In the genomic region with DNA sequence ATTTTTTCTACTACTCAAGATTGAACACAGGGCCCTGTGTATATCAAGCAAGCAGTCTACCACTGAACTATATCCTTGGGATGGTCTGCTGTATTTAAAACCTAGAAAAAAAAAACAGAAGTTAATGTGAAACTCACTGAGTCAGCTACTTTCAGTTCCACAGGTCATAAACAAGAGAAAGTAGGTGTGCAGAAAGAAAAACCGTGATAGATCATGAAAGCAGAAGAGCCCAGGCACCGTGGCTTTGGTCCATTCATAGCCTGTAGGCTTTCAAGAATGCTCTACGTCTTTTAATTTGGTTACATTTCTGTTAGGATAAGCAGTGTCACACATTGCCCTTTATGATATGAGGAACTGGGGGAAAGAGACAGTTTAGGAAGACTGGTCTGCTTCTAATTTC, we compare ENCODE assay signal across 25 mouse cellular contexts. TPM values are rescaled to one million over a fixed set of nuclear protein-coding genes. Genes with fewer than 3 reads are reported as not detected.
DNase-seq lines count a peak whose midpoint lies in the region; ATAC-seq and TF ChIP-seq lines count a peak whose summit lies in the region.
"Had no signal": no experiment of that assay in that cellular context is flagged by ENCODE, and none has a peak within 500 bp of the region (broad histone marks: within the 10 kb centered on the region; RNA-seq: fewer than 3 reads in every experiment).

No protein-coding gene starts in this region.

- no peak overlapping the region for H3K9ac ChIP-seq in CH12.LX (ENCODE audit: insufficient read depth, low read depth)
- no peak overlapping the region for H3K9ac ChIP-seq in forebrain, embryonic 14.5 days (ENCODE audit: low read length)
- H3K9ac ChIP-seq: embryonic facial prominence, embryonic 15.5 days; forebrain, embryonic 12.5 days; hindbrain, embryonic 14.5 days; lung, embryonic 15.5 days; neural tube, embryonic 15.5 days had no signal

- no peak overlapping the region for H3K4me2 ChIP-seq in CH12.LX (ENCODE audit: insufficient read depth, low read depth, poor library complexity, severe bottlenecking)
- H3K4me2 ChIP-seq in forebrain, embryonic 14.5 days (ENCODE audit: low read length), result no peak overlapping the region
- H3K4me2 ChIP-seq: embryonic facial prominence, embryonic 15.5 days; forebrain, embryonic 12.5 days; hindbrain, embryonic 14.5 days; lung, embryonic 15.5 days; neural tube, embryonic 15.5 days had no signal

- H3K79me2 ChIP-seq in CH12.LX (replicated peaks; ENCODE audit: control insufficient read depth, extremely low read depth, insufficient read depth, poor library complexity, severe bottlenecking), result no peaks in the 10 kb centered on the region
- H3K79me2 ChIP-seq in macrophage (ENCODE audit: inconsistent target), result no peaks in the 10 kb centered on the region

- H3K27ac ChIP-seq in CH12.LX (ENCODE audit: insufficient read depth, low read depth) (no peak overlapping the region), macrophage (peak overlapping the region; percentile 33; the same call in 1 of the 2 replicates)
- no peak overlapping the region for H3K27ac ChIP-seq in forebrain, embryonic 14.5 days (ENCODE audit: low read depth, low read length)
- H3K27ac ChIP-seq: embryonic facial prominence, embryonic 10.5 days; embryonic facial prominence, embryonic 15.5 days; forebrain, embryonic 12.5 days; hindbrain, embryonic 14.5 days; lung, embryonic 15.5 days; neural tube, embryonic 15.5 days had no signal

- no peak for TF ChIP-seq POLR2A in CH12.LX (IDR thresholded peaks at IDR 0.05; ENCODE audit: low read depth, low read length)

- ATAC-seq in forebrain, embryonic 14.5 days, result no peak
- ATAC-seq: Patski had no signal

- H3K36me3 ChIP-seq in CH12.LX (replicated peaks in 1 of 2; ENCODE audit: control insufficient read depth in 1 of 2, insufficient read depth in 1 of 2, low read length in 1 of 2) (no peaks in the 10 kb centered on the region), macrophage (ENCODE audit: inconsistent target) (no peaks in the 10 kb centered on the region)
- H3K36me3 ChIP-seq in forebrain, embryonic 14.5 days (ENCODE audit: control insufficient read depth, insufficient read depth, low read length), result no peaks in the 10 kb centered on the region
- H3K36me3 ChIP-seq: embryonic facial prominence, embryonic 10.5 days; embryonic facial prominence, embryonic 15.5 days; forebrain, embryonic 12.5 days; G1E; lung, embryonic 15.5 days; neural tube, embryonic 15.5 days had no signal

- WGBS in macrophage (ENCODE audit: missing documents), result 7% methylated on average over 3 of the region's 3 CpGs
- 87% methylated on average over 3 of the region's 3 CpGs for WGBS in forebrain, embryonic 14.5 days

- H3K4me1 ChIP-seq in CH12.LX (ENCODE audit: control insufficient read depth in 1 of 2, insufficient read depth in 2 of 2), result peaks cover 0 to 8% of the 10 kb centered on the region in 2 experiments; a peak in 2 of 4 replicates
- H3K4me1 ChIP-seq in forebrain, embryonic 14.5 days (ENCODE audit: control insufficient read depth, insufficient read depth, low read length), result no peaks in the 10 kb centered on the region
- H3K4me1 ChIP-seq: embryonic facial prominence, embryonic 10.5 days; embryonic facial prominence, embryonic 15.5 days; forebrain, embryonic 12.5 days; lung, embryonic 15.5 days; neural tube, embryonic 15.5 days had no signal

- no peaks in the 10 kb centered on the region for H3K27me3 ChIP-seq in CH12.LX (replicated peaks)
- H3K27me3 ChIP-seq in forebrain, embryonic 14.5 days (replicated peaks; ENCODE audit: control insufficient read depth, insufficient read depth, low read length), result no peaks in the 10 kb centered on the region
- H3K27me3 ChIP-seq: embryonic facial prominence, embryonic 15.5 days; forebrain, embryonic 12.5 days; lung, embryonic 15.5 days; neural tube, embryonic 15.5 days; Patski had no signal

- in situ Hi-C loops in CH12.LX (cut with MboI; ENCODE audit: low pct_ligation_motif_present, low pct_unique_long_range_greater_than_20kb, low sequenced_read_pairs), result no loop called here

- dilution Hi-C loops in CH12.LX (cut with MboI; ENCODE audit: extremely low pct_ligation_motif_present, extremely low pct_unique_long_range_greater_than_20kb, low sequenced_read_pairs), result no loop called here

- TF ChIP-seq EP300 in CH12.LX (IDR thresholded peaks at IDR 0.05; ENCODE audit: low read length), result peak; percentile 43; the same call in 1 of the 2 replicates

- no peak for TF ChIP-seq RAD21 in CH12.LX (IDR thresholded peaks at IDR 0.05; ENCODE audit: low read depth, low read length)

- peaks cover 3% of the 10 kb centered on the region for H3K9me3 ChIP-seq in CH12.LX (replicated peaks; ENCODE audit: low read length)
- H3K9me3 ChIP-seq in forebrain, embryonic 14.5 days (replicated peaks; ENCODE audit: control insufficient read depth, low read length), result no peaks in the 10 kb centered on the region
- H3K9me3 ChIP-seq: embryonic facial prominence, embryonic 10.5 days; embryonic facial prominence, embryonic 15.5 days; forebrain, embryonic 12.5 days; G1E; lung, embryonic 15.5 days; neural tube, embryonic 15.5 days had no signal

- DNase-seq in CH12.LX (ENCODE audit: extremely low read depth), result peak; percentile 35
- peak; percentile 23 for DNase-seq in brain, adult 2 months (ENCODE audit: low read depth, low spot score)
- peak; percentile 39 for DNase-seq in telencephalon, adult 2 months (ENCODE audit: low read depth, low spot score)
- no peak for DNase-seq in gastrocnemius, postnatal 10 days
- DNase-seq in forebrain, embryonic 14.5 days (ENCODE audit: low spot score), result no peak
- no peak for DNase-seq in spleen, adult 18-20 months
- DNase-seq: adrenal gland, postnatal 10 days; cerebellum, adult 2 months; cerebellum, postnatal 14 days; gastrocnemius, postnatal 36 days; kidney, adult 11 months; kidney, postnatal 25 days; liver; midbrain, embryonic 14.5 days; retina, postnatal 1 day; thymus, postnatal 4 days had no signal

- no peak for TF ChIP-seq CTCF in CH12.LX (conservative IDR thresholded peaks at IDR 0.05 in 1 of 2, IDR thresholded peaks at IDR 0.05 in 1 of 2; ENCODE audit: low read depth in 2 of 2, low read length in 2 of 2)

- H3K4me3 ChIP-seq in CH12.LX (replicated peaks in 1 of 3; ENCODE audit: low read depth in 2 of 3, low read length in 2 of 3, poor library complexity in 1 of 3), result no peak overlapping the region
- no peak overlapping the region for H3K4me3 ChIP-seq in macrophage (ENCODE audit: inconsistent target)
- H3K4me3 ChIP-seq in forebrain, embryonic 14.5 days (ENCODE audit: low read depth, low read length), result no peak overlapping the region
- H3K4me3 ChIP-seq: embryonic facial prominence, embryonic 10.5 days; embryonic facial prominence, embryonic 15.5 days; forebrain, embryonic 12.5 days; lung, embryonic 15.5 days; neural tube, embryonic 15.5 days had no signal

TF ChIP-seq in CH12.LX, 34 proteins besides CTCF, POLR2A, EP300 and RAD21:
- TF ChIP-seq JUN (IDR thresholded peaks at IDR 0.05; ENCODE audit: insufficient read depth, low read depth, low read length) (no peak), NELFE (IDR thresholded peaks at IDR 0.05; ENCODE audit: low read depth, low read length) (no peak), ZNF384 (IDR thresholded peaks at IDR 0.05; ENCODE audit: low read depth, low read length) (peak; percentile 81), BHLHE40 (IDR thresholded peaks at IDR 0.05; ENCODE audit: low read depth, low read length) (peak; percentile 63), ETS1 (conservative IDR thresholded peaks at IDR 0.05; ENCODE audit: low read depth, low read length) (peak; percentile 32; the same call in 1 of the 2 replicates), CHD1 (IDR thresholded peaks at IDR 0.05; ENCODE audit: low read depth, low read length) (no peak), IRF4 (IDR thresholded peaks at IDR 0.05; ENCODE audit: low read depth, low read length) (peak; percentile 76), MAFK (IDR thresholded peaks at IDR 0.05; ENCODE audit: insufficient replicate concordance, low read length) (peak; percentile 98)

RNA-seq across cellular contexts. Expression of a gene that starts 24.0 kb away (rescaled TPM):
- 30.4 and 35.2 TPM in 2 replicates for total RNA-seq in CH12.LX (2012; rRNA removed)
- 60.6 and 66.0 TPM in 2 replicates for total RNA-seq in CH12.LX (2014; rRNA removed)
- 42.8 and 52.3 TPM in 2 replicates for polyA plus RNA-seq in CH12.LX (2012; ENCODE audit: insufficient read length, low read depth)
- total RNA-seq in macrophage (2018; cell fraction: chromatin; rRNA removed), result 10 to 100 TPM in 25 of 26 experiments, 1 to 10 TPM in 1; 9.9 to 70.0 (median 33.3) TPM
- 10 to 100 TPM; 35.2 to 51.6 (median 45.6) TPM for total RNA-seq in macrophage (2018; cell fraction: cytosol; rRNA removed)
- 10 to 100 TPM; 16.8 to 68.4 (median 33.6) TPM for total RNA-seq in macrophage (2018; cell fraction: nucleus; rRNA removed)
- polyA plus RNA-seq in macrophage (2018), result 39.2 to 44.3 TPM (median 43.4 TPM) in 3 replicates
- total RNA-seq in gastrocnemius, postnatal 10 days (2021), result 10 to 100 TPM; 59.6 to 71.3 TPM
- 55.9 and 67.5 TPM in 2 replicates for polyA plus RNA-seq in forebrain, embryonic 14.5 days (2014; fragmentation: Nextera tagmentation; extraction: Ambion mirVana)

Comparison
In these comparisons a context has a peak if more than half of its experiments do, and no peak if none do; other contexts are left out.
1. DNase-seq: peak in CH12.LX (single experiment), brain, adult 2 months (single experiment) and telencephalon, adult 2 months (single experiment); none in gastrocnemius, postnatal 10 days (single experiment), forebrain, embryonic 14.5 days (single experiment) and spleen, adult 18-20 months (0 of 2).